Mouse (Mus musculus): Measurements from ENCODE around the gene Chchd4.
A peak's percentile ranks its signal among the peaks of the same experiment; 100 is the strongest.

The Chchd4 gene

DNA sequence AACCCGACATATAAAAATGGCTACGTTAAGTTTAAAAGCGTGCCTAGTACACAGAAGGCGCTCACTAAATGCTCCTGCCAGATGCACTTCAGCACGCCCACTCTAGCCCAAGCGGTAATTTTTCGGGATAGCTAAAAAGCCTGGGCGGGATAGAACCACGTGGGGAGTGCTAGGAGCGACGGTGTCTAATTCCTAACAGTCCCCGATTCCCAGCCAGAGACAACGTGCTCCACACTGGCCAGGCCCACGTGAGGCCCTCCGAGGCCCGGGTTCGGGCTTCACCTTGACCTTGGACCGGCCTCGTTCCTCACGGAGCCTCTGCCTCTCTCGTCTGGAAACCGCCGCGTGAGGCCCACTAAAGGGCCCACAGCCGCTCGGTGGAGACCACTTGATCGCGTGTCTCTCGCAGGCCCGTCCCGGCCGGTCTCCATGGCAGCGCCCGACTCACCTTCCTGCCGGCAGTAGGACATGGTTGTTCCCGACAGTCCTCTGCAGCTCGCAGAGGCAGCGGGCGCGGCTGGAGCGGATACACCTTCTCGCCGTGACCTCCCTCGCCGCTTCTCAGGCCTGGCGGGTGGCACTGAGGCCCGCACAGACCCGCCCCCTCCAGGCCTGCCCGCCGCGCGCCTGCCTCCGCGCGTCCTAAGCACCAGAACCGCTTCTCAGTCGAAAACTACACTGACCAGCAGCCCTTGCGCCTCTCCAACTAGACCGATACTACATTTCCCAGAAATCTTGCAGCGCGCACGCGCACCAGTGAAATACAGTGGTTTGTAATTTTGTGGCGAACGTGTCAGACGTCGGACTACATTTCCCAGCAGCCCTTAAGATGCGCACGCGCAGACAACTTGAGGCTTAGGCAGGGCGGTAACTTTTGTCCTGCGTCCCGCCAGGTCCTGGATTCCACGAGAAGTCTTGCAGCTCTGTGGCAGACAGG is at the start of gene Chchd4, which contains the start of gene Tmem43:
Gene Chchd4 (minus strand): TSS at position 679 of the 937 bp plus-strand sequence.
Gene Tmem43 (plus strand): TSS at position 836 of the 937 bp plus-strand sequence.
- peak; percentile 99 for DNase-seq (ENCODE audit: extremely low read depth, low read depth)

DNA sequence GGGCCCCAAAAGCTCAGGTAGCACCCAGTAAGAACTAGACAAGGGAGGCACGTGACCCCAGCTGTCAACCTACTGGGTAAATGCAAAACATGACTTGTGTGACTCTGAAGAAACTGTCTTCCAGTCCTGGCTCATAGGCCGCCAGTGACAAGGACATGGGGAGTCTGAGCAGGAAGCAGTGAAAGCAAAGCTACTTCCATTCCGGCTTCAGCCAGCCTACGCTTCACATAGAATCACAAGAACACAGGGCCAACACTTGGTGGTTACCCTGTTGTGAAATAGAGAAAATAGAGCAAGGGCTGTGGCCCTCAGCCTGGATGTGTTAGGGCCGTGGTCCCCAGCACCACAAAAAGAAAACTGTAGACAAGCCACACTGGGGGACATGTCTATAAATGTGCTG is 49.5 kb upstream of the Chchd4 start:
- no peak for DNase-seq (ENCODE audit: extremely low read depth, low read depth)

DNA sequence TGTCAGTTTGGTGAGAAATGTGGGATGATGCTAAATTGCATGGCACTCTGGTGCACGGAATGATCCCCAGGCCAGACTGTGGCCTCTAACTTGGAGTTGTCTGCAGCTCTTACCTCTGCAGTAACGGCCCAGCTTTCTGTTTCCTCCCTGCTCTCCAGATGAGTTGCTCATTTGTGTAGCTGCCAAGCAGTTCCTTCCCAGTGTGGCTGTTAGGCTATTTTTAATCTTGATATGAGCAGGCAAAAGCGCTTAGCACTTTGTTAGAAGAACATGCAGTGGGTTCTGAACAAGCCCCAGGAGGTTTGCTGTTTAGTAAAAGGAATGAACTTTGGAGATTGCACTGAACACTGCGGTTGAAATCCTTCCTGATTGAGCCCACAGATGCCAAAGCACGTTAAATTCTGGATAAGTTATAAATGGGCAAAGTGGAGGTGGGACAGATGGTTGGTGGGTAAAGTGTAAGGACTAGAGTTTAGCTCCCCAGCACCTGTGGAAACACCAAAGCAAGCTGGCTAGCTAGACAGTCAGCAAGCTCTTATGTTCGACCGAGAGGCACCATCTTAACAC is 45.2 kb upstream of the Chchd4 start:
- DNase-seq (ENCODE audit: extremely low read depth, low read depth), result no peak

DNA sequence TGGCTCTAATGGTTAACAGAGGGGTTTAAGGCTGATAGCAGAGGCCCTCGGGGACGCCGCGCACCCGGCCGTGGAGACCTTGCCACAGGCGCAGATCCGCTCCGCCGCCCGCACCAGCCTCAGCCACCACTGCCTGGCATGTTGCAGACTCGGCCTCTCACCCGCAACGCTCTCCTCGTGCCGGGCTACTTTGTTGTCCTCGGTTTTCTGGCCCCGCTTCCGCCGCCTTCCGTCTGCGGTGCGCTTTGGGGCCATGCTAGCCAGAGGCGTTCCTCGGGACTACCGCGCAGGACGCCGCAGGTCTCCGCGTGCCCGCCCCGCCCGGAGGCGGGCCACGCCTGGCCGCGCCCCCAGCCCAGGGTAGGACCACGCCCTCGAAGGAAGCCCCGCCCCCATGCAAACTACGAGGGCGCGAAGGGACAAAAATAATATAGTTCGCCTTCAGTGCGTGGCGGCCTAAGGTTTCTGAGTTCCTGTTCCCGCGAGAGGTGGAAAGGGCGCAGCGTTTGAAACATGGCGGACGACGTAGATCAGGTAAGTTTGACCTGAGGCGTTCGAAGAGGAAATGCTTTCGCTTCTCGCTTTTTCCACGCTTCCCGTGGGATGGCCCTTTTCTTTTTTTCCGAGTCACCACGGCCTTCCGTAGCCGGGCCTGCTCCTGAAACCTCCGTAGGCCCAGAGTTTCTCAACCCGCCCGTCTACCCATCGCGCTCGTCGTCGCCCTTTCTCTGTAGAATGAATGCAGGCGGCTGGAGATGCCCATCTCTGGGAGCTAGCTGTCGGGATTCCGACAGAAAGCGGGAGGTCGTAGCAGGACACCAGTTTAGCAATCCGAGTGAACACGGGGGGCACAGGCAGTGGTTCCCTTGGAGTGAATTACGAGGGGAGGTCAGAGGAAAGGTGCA is 42.5 kb upstream of the Chchd4 start, which contains the start of the genes Xpc and Lsm3:
Gene Xpc (minus strand): TSS at position 344 of the 905 bp plus-strand sequence.
Gene Lsm3 (plus strand): TSS at position 384 of the 905 bp plus-strand sequence.
- peak; percentile 88 for DNase-seq (ENCODE audit: extremely low read depth, low read depth)

- peak; percentile 45 for DNase-seq (ENCODE audit: extremely low read depth, low read depth)
Observed at GRCm38 (mm10) chr6:91514737-91515362, 41.5 kb upstream of the Chchd4 start.

GRCm38 (mm10) chr6:91514135-91514534 is 40.8 kb upstream of the Chchd4 start:
- no peak for DNase-seq (ENCODE audit: extremely low read depth, low read depth)

DNA sequence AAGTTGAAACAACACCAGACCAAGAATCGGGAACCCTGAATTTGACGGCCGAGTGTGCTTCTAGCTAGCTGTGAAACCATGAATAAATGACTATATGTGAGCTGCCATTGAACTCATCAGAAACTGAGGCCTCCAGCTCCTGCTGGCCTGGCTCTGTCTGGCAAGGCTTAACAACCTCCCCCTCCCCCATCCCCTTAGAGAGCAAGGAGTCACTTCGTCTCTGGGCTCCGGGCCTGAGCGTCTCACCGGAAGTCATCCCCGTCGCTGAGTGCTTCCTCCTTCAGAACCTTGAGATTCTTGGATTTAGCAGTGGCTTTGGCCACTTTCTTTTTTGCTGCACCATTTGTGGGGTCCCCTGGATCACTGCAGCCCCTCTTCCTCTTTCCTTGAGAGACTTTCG is 36.9 kb upstream of the Chchd4 start:
- no peak for DNase-seq (ENCODE audit: extremely low read depth, low read depth)

DNA sequence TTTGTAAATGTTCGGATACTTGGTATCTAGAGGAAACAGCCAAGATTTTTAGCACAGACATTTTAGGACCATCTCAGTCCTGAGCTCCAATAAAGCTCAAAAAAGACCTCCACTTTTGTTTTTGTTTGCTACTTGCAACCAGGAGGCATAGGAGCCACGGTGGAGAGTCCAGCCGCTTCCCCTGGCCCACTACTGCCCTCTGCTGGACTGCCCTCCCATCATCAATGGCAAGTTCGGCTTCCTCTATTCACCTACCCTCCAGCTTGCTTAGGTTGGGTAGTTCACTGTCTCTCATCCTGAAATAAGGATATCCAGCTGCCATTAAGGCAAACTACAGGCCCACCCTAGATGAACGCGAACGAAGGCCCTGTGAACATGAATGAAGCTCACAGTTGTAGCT is 36.0 kb upstream of the Chchd4 start:
- no peak for DNase-seq (ENCODE audit: extremely low read depth, low read depth)

DNA sequence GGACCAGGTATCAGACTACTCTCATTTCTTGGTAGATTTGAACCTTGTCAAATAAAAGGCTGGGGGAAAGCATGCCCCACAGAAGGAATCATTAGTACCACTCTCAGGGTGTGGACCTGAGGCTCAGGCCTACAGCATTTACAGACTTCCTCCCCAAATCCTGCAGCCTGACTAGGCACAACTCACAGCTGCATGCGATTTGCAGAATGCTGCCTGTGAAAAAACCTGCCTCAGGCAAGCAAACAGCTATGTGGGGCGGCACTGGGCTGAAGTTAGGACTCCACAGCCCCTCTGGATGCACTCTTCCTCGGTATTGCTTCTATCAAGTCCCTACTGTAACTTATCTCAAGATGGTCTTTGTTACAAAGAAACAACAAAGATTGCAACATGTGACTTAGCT is 34.7 kb upstream of the Chchd4 start:
- DNase-seq (ENCODE audit: extremely low read depth, low read depth), result no peak

- no peak for DNase-seq (ENCODE audit: extremely low read depth, low read depth)
Observed at GRCm38 (mm10) chr6:91506036-91506435, 32.7 kb upstream of the Chchd4 start.

GRCm38 (mm10) chr6:91503302-91503701 is 30.0 kb upstream of the Chchd4 start:
- DNase-seq (ENCODE audit: extremely low read depth, low read depth), result no peak

GRCm38 (mm10) chr6:91494526-91494925 is 21.2 kb upstream of the Chchd4 start:
- DNase-seq (ENCODE audit: extremely low read depth, low read depth), result no peak

DNA sequence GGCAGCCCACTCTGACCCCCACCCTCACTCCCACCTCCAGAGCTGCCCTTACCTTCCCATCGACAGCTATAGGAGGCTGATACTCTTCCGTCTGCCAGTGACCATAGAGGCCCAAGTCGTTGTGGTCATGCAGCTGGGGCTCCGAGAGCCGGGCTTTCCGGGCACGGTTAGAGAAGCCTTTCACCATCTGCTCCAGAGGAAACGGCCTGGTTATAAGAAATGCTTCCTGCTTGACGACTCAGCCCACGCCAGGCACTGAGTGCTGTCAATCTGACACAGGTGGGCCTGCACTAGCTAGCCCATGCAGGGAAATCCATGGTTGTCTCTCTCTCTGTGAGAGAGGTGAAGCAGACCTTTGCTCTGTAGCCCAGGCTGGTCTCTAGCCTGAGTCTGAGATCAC is 19.7 kb upstream of the Chchd4 start:
- DNase-seq (ENCODE audit: extremely low read depth, low read depth), result no peak

DNA sequence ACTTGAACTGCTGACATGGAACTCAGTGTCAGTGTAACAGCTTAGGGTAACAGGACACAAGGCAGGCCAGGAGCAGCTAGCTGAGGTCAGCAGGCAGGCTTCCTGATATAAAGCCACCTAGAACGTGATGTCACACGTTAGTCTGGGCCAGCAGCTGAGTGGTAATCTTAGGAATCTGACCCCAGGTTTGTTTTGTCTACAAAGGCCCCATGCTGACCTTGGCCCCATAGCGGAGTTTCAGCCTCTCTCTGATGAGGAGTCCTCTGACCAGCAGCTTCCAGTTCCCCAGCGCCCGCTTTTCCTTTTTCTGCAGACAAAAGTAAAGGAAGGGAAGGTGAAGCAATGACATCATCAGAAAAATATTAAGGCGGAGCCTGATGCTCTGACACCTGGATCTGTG is 17.7 kb upstream of the Chchd4 start:
- DNase-seq (ENCODE audit: extremely low read depth, low read depth), result no peak

GRCm38 (mm10) chr6:91489872-91490271 is 16.5 kb upstream of the Chchd4 start:
- DNase-seq (ENCODE audit: extremely low read depth, low read depth), result no peak

DNA sequence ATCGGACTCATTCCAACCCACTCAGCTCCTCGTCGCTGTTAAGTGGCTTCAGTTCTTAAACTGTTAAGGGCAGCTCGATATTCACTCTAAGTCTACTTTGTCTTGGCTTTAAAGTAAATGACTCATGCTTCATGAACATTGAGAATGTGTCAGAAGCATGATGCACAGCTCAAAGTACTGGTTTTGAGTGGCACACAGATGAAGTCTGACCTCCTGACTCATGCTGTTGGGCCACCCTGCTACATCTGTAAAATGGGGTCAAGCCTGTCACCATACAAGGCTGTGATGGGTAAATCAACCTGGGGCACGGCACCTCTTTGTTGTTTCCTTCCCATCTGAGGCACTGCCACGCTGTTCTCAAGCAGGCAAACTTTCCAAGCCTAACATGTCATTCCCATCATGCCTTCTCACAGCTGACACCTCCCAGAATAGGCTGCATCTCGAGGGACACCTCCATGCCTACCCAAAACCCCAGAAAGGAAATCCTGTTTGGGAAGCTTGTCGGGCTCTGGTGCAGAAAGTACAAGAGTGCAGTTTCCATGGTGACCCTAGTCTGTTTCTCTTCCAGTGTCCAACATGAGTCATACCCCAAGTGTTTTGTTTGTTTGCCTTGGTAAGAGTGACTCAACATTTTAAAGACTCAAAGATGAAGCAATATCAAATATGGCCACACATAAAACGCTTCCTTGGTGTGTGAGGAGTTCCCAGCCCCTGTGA is 15.3 kb upstream of the Chchd4 start:
- no peak for DNase-seq (ENCODE audit: extremely low read depth, low read depth)

- no peak for DNase-seq (ENCODE audit: extremely low read depth, low read depth)
Observed at GRCm38 (mm10) chr6:91486736-91487453, 13.5 kb upstream of the Chchd4 start.

DNA sequence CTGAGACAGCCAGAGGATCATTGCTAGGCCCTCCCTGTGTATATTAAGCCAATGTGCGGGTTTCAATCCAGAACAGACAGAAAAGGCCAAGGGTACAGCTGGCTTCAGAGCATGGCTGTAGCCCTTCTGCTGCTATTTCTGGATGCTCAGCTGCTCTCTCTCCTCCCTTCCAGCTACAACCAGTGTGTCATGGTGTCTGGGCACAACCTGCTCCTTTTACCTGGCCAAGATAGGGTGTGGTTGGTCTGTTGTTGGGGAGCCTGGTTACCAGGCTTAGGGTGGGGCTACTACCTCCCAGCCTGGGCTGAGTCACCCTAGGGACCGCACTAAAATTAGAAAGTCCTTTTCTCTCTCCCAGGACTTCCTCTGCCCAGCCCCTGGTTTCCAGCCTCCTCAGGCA is 10.0 kb upstream of the Chchd4 start:
- no peak for DNase-seq (ENCODE audit: extremely low read depth, low read depth)

- DNase-seq (ENCODE audit: extremely low read depth, low read depth), result no peak
Observed at GRCm38 (mm10) chr6:91476541-91476940, 3.2 kb upstream of the Chchd4 start.

All from MEL-GATA-1-ER (cell line).